Mouse (Mus musculus): ENCODE data around the gene Rasd1.

DNA sequence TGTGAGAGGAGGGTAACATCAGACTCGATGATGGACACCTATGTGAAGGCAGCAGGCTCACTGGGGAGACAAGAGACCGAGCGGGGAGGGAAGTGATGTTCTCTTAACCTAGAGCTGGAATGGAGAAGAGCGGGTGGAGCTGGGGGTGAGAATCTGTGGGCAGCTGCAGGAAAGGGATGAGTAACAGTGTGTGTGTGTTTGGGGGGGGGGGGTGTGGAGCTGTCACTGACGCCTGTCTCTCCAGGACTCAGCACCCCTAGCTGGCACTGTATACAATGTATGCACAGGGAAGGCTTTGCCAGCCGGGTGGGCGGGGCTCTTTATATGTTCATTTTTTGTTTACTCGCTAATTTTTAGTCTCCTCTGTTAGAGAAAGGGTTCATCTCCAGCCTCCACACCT is 39.1 kb upstream of the Rasd1 start:
- no peak for TF ChIP-seq CTCF (IDR thresholded peaks at IDR 0.05; ENCODE audit: control insufficient read depth, insufficient read depth, insufficient replicate concordance, low read depth, low read length)
- no peak for TF ChIP-seq POLR2A (IDR thresholded peaks at IDR 0.05; ENCODE audit: control insufficient read depth, low read depth, low read length)

Data from testis, adult 2 months (tissue).